Mouse (Mus musculus) ES-E14 (cell line): Measurements from ENCODE around the gene Krtap5-2.
"Not testable (repeated sequence)": the region's sequence is repeated elsewhere in the genome, so short reads cannot be mapped to it uniquely, and the experiment has no call there.

ENCODE experiments used
- ZC3H11A ChIP-seq: IDR thresholded peaks from 2 replicates; pipeline ENCODE4 v1.6.1; 2012; ENCODE audit warnings: low read depth, mild to moderate bottlenecking, inconsistent platforms, low read length, borderline replicate concordance
- ZNF384 ChIP-seq: IDR thresholded peaks from 2 replicates; pipeline ENCODE4 v1.6.1; 2012; ENCODE audit warnings: low read depth, low read length, inconsistent platforms

GRCm38 (mm10) chr7:142157013-142157412, 18.8 kb downstream of the Krtap5-2 start, which contains the start of gene Gm29735:
- not testable (repeated sequence) for TF ChIP-seq ZC3H11A, ZNF384
